Mouse (Mus musculus) megakaryocyte-erythroid progenitor cell, adult 5 weeks (primary cell): ENCODE data around the gene Olfr1358. TPM values are rescaled to one million over a fixed set of nuclear protein-coding genes. Genes with fewer than 3 reads are reported as not detected.

Experiments used
- polyA plus RNA-seq: library from polyadenylated mRNA; stranded (reverse); fragments of >175 nt; gene quantifications from 2 replicates; pipeline ENCODE4 v1.2.3, GENCODE M21; 2012

Gene Olfr1358
- not detected in 2 replicates for polyA plus RNA-seq

GRCm38 (mm10) chr10:78517128-78517527 lies at the start of gene Olfr1358:
Gene Olfr1358, plus strand, starts transcription at chr10:78517428.

Other genes with a start within 250 kb of the Olfr1358 start
- gene Agpat3, start 164.9 kb upstream of the Olfr1358 start, polyA plus RNA-seq, result 13.4 and 16.8 TPM in 2 replicates
- gene Rrp1, start 104.4 kb upstream of the Olfr1358 start, polyA plus RNA-seq, result 251 and 342 TPM in 2 replicates
- 37.3 and 44.0 TPM in 2 replicates for gene Cstb, start 91.8 kb upstream of the Olfr1358 start, polyA plus RNA-seq
- gene Pdxk, start 52.5 kb upstream of the Olfr1358 start, polyA plus RNA-seq, result 15.1 and 19.1 TPM in 2 replicates
- 26.4 and 27.4 TPM in 2 replicates for gene Ilvbl, start 56.9 kb downstream of the Olfr1358 start, polyA plus RNA-seq
- gene Syde1, start 74.5 kb downstream of the Olfr1358 start, polyA plus RNA-seq, result 2.2 and 3.5 TPM in 2 replicates
- gene Olfr1357, start 100.6 kb downstream of the Olfr1358 start, polyA plus RNA-seq, result not detected in 2 replicates
- not detected in 2 replicates for gene Casp14, start 200.9 kb downstream of the Olfr1358 start, polyA plus RNA-seq
- not detected in 2 replicates for gene Ccdc105, start 235.6 kb downstream of the Olfr1358 start, polyA plus RNA-seq